Mouse (Mus musculus): ENCODE measurements at regions not wholly inside any gene's neighbourhood (a gene's known extent, or its start where the extent isn't known, plus 50 kb on each side); places are given as distances from the start of the nearest gene placed in this dataset.

- 75% methylated on average over 3 of the region's 3 CpGs for WGBS
- H3K4me1 ChIP-seq (ENCODE audit: control insufficient read depth, insufficient read depth, low read length), result 0 out of 2 replicates have a peak, but pooled peaks cover 2% of the 10 kb centered on the region
- no peaks in the 10 kb centered on the region for H3K9me3 ChIP-seq (replicated peaks; ENCODE audit: control insufficient read depth, low read length, poor library complexity, severe bottlenecking)
Measured at GRCm38 (mm10) chr15:31987291-31987690, 189.8 kb upstream of the Tas2r119 start.

GRCm38 (mm10) chr15:31989093-31989492, 188.0 kb upstream of the Tas2r119 start:
- H3K4me2 ChIP-seq (ENCODE audit: low read length), result no peak overlapping the region
- no peak overlapping the region for H3K4me3 ChIP-seq (ENCODE audit: low read depth, low read length)
- H3K36me3 ChIP-seq (ENCODE audit: control insufficient read depth, insufficient read depth, low read length), result no peaks in the 10 kb centered on the region
- no peak overlapping the region for H3K27ac ChIP-seq (ENCODE audit: low read length)
- H3K27me3 ChIP-seq (ENCODE audit: control insufficient read depth, insufficient read depth, low read depth, low read length), result no peaks in the 10 kb centered on the region
- 0 out of 2 replicates have a peak, but pooled peaks cover 2% of the 10 kb centered on the region for H3K4me1 ChIP-seq (ENCODE audit: control insufficient read depth, insufficient read depth, low read length)
- no peak overlapping the region for H3K9ac ChIP-seq (ENCODE audit: low read depth, low read length)
- no peak for ATAC-seq
- 86% methylated on average over 2 of the region's 2 CpGs for WGBS
- no peaks in the 10 kb centered on the region for H3K9me3 ChIP-seq (replicated peaks; ENCODE audit: control insufficient read depth, low read length, poor library complexity, severe bottlenecking)

More at GRCm38 (mm10) chr15:31987291-31987690, 189.8 kb upstream of the Tas2r119 start:
- ATAC-seq, result no peak
- H3K4me2 ChIP-seq (ENCODE audit: low read length), result no peak overlapping the region
- no peak overlapping the region for H3K9ac ChIP-seq (ENCODE audit: low read depth, low read length)
- no peak overlapping the region for H3K4me3 ChIP-seq (ENCODE audit: low read depth, low read length)
- no peak overlapping the region for H3K27ac ChIP-seq (ENCODE audit: low read length)
- H3K36me3 ChIP-seq (ENCODE audit: control insufficient read depth, insufficient read depth, low read length), result no peaks in the 10 kb centered on the region
- H3K27me3 ChIP-seq (ENCODE audit: control insufficient read depth, insufficient read depth, low read depth, low read length), result no peaks in the 10 kb centered on the region

- Histone ChIP-seq H3K27me3 (ENCODE audit: control insufficient read depth, insufficient read depth, low read depth, low read length) (no peaks in the 10 kb centered on the region), H3K4me2 (ENCODE audit: low read length) (no peak overlapping the region), H3K4me1 (ENCODE audit: control insufficient read depth, insufficient read depth, low read length) (0 out of 2 replicates have a peak, but pooled peaks cover 2% of the 10 kb centered on the region), H3K27ac (ENCODE audit: low read length) (no peak overlapping the region), H3K9me3 (replicated peaks; ENCODE audit: control insufficient read depth, low read length, poor library complexity, severe bottlenecking) (no peaks in the 10 kb centered on the region), H3K36me3 (ENCODE audit: control insufficient read depth, insufficient read depth, low read length) (no peaks in the 10 kb centered on the region), H3K4me3 (ENCODE audit: low read depth, low read length) (no peak overlapping the region), H3K9ac (ENCODE audit: low read depth, low read length) (no peak overlapping the region)
- peak; percentile 76 for ATAC-seq
- WGBS, result 62% methylated on average over 6 of the region's 6 CpGs
Measured at GRCm38 (mm10) chr15:31989593-31990290, 187.3 kb upstream of the Tas2r119 start.

- no peak overlapping the region for H3K27ac ChIP-seq (ENCODE audit: low read length)
- no peaks in the 10 kb centered on the region for H3K9me3 ChIP-seq (replicated peaks; ENCODE audit: control insufficient read depth, low read length, poor library complexity, severe bottlenecking)
- no peaks in the 10 kb centered on the region for H3K36me3 ChIP-seq (ENCODE audit: control insufficient read depth, insufficient read depth, low read length)
- 91% methylated on average over 2 of the region's 2 CpGs for WGBS
- peaks cover 2% of the 10 kb centered on the region; the same call in 1 of the 2 replicates for H3K4me1 ChIP-seq (ENCODE audit: control insufficient read depth, insufficient read depth, low read length)
- H3K4me2 ChIP-seq (ENCODE audit: low read length), result no peak overlapping the region
- ATAC-seq, result no peak
- no peak overlapping the region for H3K4me3 ChIP-seq (ENCODE audit: low read depth, low read length)
- no peak overlapping the region for H3K9ac ChIP-seq (ENCODE audit: low read depth, low read length)
- H3K27me3 ChIP-seq (ENCODE audit: control insufficient read depth, insufficient read depth, low read depth, low read length), result no peaks in the 10 kb centered on the region
Measured at GRCm38 (mm10) chr15:31997996-31998395, 179.1 kb upstream of the Tas2r119 start.

GRCm38 (mm10) chr15:31999553-31999952, 177.5 kb upstream of the Tas2r119 start:
- Histone ChIP-seq H3K4me3 (ENCODE audit: low read depth, low read length) (no peak overlapping the region), H3K27me3 (ENCODE audit: control insufficient read depth, insufficient read depth, low read depth, low read length) (no peaks in the 10 kb centered on the region), H3K36me3 (ENCODE audit: control insufficient read depth, insufficient read depth, low read length) (no peaks in the 10 kb centered on the region), H3K4me1 (ENCODE audit: control insufficient read depth, insufficient read depth, low read length) (peaks cover 16% of the 10 kb centered on the region), H3K9me3 (replicated peaks; ENCODE audit: control insufficient read depth, low read length, poor library complexity, severe bottlenecking) (no peaks in the 10 kb centered on the region), H3K4me2 (ENCODE audit: low read length) (no peak overlapping the region), H3K9ac (ENCODE audit: low read depth, low read length) (no peak overlapping the region), H3K27ac (ENCODE audit: low read length) (no peak overlapping the region)
- WGBS, result 75% methylated on average over 5 of the region's 5 CpGs
- ATAC-seq, result no peak

GRCm38 (mm10) chr15:32002950-32003422, 174.1 kb upstream of the Tas2r119 start:
- peak; percentile 92 for ATAC-seq
- H3K4me3 ChIP-seq (ENCODE audit: low read depth, low read length), result no peak overlapping the region
- H3K9ac ChIP-seq (ENCODE audit: low read depth, low read length), result no peak overlapping the region
- no peak overlapping the region for H3K27ac ChIP-seq (ENCODE audit: low read length)
- no peak overlapping the region for H3K4me2 ChIP-seq (ENCODE audit: low read length)
- peaks cover 16% of the 10 kb centered on the region for H3K4me1 ChIP-seq (ENCODE audit: control insufficient read depth, insufficient read depth, low read length)
- WGBS, result 31% methylated on average over 2 of the region's 2 CpGs
- H3K27me3 ChIP-seq (ENCODE audit: control insufficient read depth, insufficient read depth, low read depth, low read length), result no peaks in the 10 kb centered on the region
- H3K36me3 ChIP-seq (ENCODE audit: control insufficient read depth, insufficient read depth, low read length), result no peaks in the 10 kb centered on the region
- no peaks in the 10 kb centered on the region for H3K9me3 ChIP-seq (replicated peaks; ENCODE audit: control insufficient read depth, low read length, poor library complexity, severe bottlenecking)

- Histone ChIP-seq H3K36me3 (ENCODE audit: control insufficient read depth, insufficient read depth, low read length) (no peaks in the 10 kb centered on the region), H3K4me1 (ENCODE audit: control insufficient read depth, insufficient read depth, low read length) (peaks cover 16% of the 10 kb centered on the region), H3K4me2 (ENCODE audit: low read length) (no peak overlapping the region), H3K4me3 (ENCODE audit: low read depth, low read length) (no peak overlapping the region), H3K27me3 (ENCODE audit: control insufficient read depth, insufficient read depth, low read depth, low read length) (no peaks in the 10 kb centered on the region), H3K27ac (ENCODE audit: low read length) (no peak overlapping the region), H3K9me3 (replicated peaks; ENCODE audit: control insufficient read depth, low read length, poor library complexity, severe bottlenecking) (no peaks in the 10 kb centered on the region), H3K9ac (ENCODE audit: low read depth, low read length) (no peak overlapping the region)
- ATAC-seq, result 0 out of 2 replicates have a peak, but pooled peaks have one; percentile 21
- 9% methylated on average over 5 of the region's 6 CpGs for WGBS
Measured at GRCm38 (mm10) chr15:32003489-32003888, 173.6 kb upstream of the Tas2r119 start.

GRCm38 (mm10) chr15:32005986-32006385, 171.1 kb upstream of the Tas2r119 start:
- no peaks in the 10 kb centered on the region for H3K36me3 ChIP-seq (ENCODE audit: control insufficient read depth, insufficient read depth, low read length)
- H3K4me2 ChIP-seq (ENCODE audit: low read length), result no peak overlapping the region
- no peak overlapping the region for H3K27ac ChIP-seq (ENCODE audit: low read length)
- no peak overlapping the region for H3K9ac ChIP-seq (ENCODE audit: low read depth, low read length)
- no peak overlapping the region for H3K4me3 ChIP-seq (ENCODE audit: low read depth, low read length)
- H3K4me1 ChIP-seq (ENCODE audit: control insufficient read depth, insufficient read depth, low read length), result peaks cover 14% of the 10 kb centered on the region
- 35% methylated on average over 5 of the region's 5 CpGs for WGBS
- no peak for ATAC-seq
- H3K9me3 ChIP-seq (replicated peaks; ENCODE audit: control insufficient read depth, low read length, poor library complexity, severe bottlenecking), result no peaks in the 10 kb centered on the region
- H3K27me3 ChIP-seq (ENCODE audit: control insufficient read depth, insufficient read depth, low read depth, low read length), result no peaks in the 10 kb centered on the region

GRCm38 (mm10) chr15:32009818-32010217, 167.3 kb upstream of the Tas2r119 start:
- H3K27ac ChIP-seq (ENCODE audit: low read length), result no peak overlapping the region
- no peaks in the 10 kb centered on the region for H3K27me3 ChIP-seq (ENCODE audit: control insufficient read depth, insufficient read depth, low read depth, low read length)
- H3K4me3 ChIP-seq (ENCODE audit: low read depth, low read length), result no peak overlapping the region
- 86% methylated on average over 3 of the region's 3 CpGs for WGBS
- no peaks in the 10 kb centered on the region for H3K9me3 ChIP-seq (replicated peaks; ENCODE audit: control insufficient read depth, low read length, poor library complexity, severe bottlenecking)
- no peak overlapping the region for H3K4me2 ChIP-seq (ENCODE audit: low read length)
- H3K9ac ChIP-seq (ENCODE audit: low read depth, low read length), result no peak overlapping the region
- no peaks in the 10 kb centered on the region for H3K4me1 ChIP-seq (ENCODE audit: control insufficient read depth, insufficient read depth, low read length)
- H3K36me3 ChIP-seq (ENCODE audit: control insufficient read depth, insufficient read depth, low read length), result no peaks in the 10 kb centered on the region
- no peak for ATAC-seq
